Mouse (Mus musculus) embryonic facial prominence, embryonic 15.5 days (tissue): ENCODE data around the gene Nsun3. TPM values are rescaled to one million over a fixed set of nuclear protein-coding genes. Genes with fewer than 3 reads are reported as not detected.

Experiments used
- ATAC-seq: fragments of 200-750 bp; cut with Nextera tagmentation; 2 replicates; pipeline ENCODE4 v1.8.0; 2017; ENCODE audit warnings: low read depth, moderate TSS enrichment; ENCODE audit not compliant: insufficient number of reproducible peaks, low FRiP score, low TSS enrichment
- H3K27ac ChIP-seq: fragments of 300-500 bp; sonication (generic); replicated peaks from 2 replicates; pipeline ENCODE4 v1.5.1; 2015; ENCODE audit warnings: mild to moderate bottlenecking, inconsistent platforms
- H3K27me3 ChIP-seq: fragments of 300-500 bp; sonication (generic); 2 replicates; pipeline ENCODE4 v1.6.1; 2015; ENCODE audit warnings: inconsistent platforms
- H3K36me3 ChIP-seq: fragments of 300-500 bp; sonication (generic); 2 replicates; pipeline ENCODE4 v1.6.1; 2015; ENCODE audit warnings: mild to moderate bottlenecking, inconsistent platforms
- H3K4me1 ChIP-seq: fragments of 300-500 bp; sonication (generic); 2 replicates; pipeline ENCODE4 v1.6.1; 2015; ENCODE audit warnings: inconsistent platforms
- H3K4me2 ChIP-seq: fragments of 300-500 bp; sonication (generic); replicated peaks from 2 replicates; pipeline ENCODE4 v1.6.1; 2015; ENCODE audit warnings: mild to moderate bottlenecking, inconsistent platforms
- H3K4me3 ChIP-seq: fragments of 300-500 bp; sonication (generic); replicated peaks from 2 replicates; pipeline ENCODE4 v1.5.1; 2015; ENCODE audit warnings: mild to moderate bottlenecking, inconsistent platforms
- H3K9ac ChIP-seq: fragments of 300-500 bp; sonication (generic); 2 replicates; pipeline ENCODE4 v1.6.1; 2015; ENCODE audit warnings: inconsistent platforms
- H3K9me3 ChIP-seq: fragments of 300-500 bp; sonication (generic); replicated peaks from 2 replicates; pipeline ENCODE4 v1.6.1; 2016; ENCODE audit warnings: inconsistent platforms
- WGBS: fragments of 180-500 bp; shearing (Covaris S2); methylation state at CpG from one replicate; pipeline ENCODE4 v1.1.7; 2015; 5-methylcytosine and 5-hydroxymethylcytosine counted together
- polyA plus RNA-seq: library from polyadenylated mRNA; unstranded; fragments of >200 nt; fragmentation: Nextera tagmentation; extraction: Ambion mirVana; gene quantifications from 2 replicates; pipeline ENCODE4 v1.2.1, GENCODE M21; 2015

Nsun3 gene
- polyA plus RNA-seq, 1 experiment from 2014 or later = 10.9 TPM

DNA sequence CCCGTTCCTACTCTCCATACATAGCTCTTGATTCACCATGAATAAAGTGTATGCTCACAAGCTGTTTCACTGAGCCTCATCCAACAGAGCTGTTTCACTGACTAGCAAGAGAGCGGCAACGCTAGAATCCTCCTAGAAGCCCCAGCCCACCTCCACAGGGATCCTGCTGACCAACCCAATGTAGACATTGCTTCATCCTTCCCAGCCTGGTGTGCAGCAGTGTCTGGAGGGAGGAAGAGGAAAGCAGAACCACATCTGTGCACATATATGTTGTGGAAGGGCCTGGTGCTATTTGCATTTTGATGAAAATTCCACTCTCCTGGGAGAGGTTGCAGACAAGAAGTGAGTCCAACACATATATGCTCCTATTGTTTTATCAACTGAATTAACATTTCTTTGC is 18.0 kb upstream of the Nsun3 start:
- WGBS = 96% methylated on average over 3 of the region's 3 CpGs
- Histone ChIP-seq H3K27me3 (no peaks in the 10 kb centered on the region), H3K4me1 (no peaks in the 10 kb centered on the region), H3K27ac (no peak overlapping the region), H3K9ac (no peak overlapping the region), H3K4me2 (no peak overlapping the region), H3K9me3 (no peaks in the 10 kb centered on the region), H3K4me3 (no peak overlapping the region), H3K36me3 (peaks cover 18% of the 10 kb centered on the region; the same call in 1 of the 2 replicates)
- ATAC-seq = no peak

DNA sequence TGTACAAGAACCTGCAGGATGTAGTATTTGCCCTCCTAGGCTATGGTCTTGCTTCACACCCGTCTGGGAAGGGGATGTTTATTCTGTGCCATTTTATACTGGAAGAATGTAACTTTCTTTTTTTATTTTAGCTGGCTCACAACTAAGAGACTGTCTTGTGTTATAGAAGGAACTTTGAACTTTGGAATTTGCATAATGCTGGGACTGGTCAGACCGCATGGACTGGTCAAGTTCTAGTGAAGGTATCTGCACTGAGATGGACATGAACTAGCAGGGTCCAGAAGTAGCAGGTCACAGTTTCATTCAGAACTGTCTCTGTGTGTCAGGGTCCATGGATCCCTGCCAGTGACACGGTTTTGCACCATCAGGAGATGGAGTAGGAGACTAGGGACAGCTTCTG is 13.2 kb upstream of the Nsun3 start:
- no peak for ATAC-seq

DNA sequence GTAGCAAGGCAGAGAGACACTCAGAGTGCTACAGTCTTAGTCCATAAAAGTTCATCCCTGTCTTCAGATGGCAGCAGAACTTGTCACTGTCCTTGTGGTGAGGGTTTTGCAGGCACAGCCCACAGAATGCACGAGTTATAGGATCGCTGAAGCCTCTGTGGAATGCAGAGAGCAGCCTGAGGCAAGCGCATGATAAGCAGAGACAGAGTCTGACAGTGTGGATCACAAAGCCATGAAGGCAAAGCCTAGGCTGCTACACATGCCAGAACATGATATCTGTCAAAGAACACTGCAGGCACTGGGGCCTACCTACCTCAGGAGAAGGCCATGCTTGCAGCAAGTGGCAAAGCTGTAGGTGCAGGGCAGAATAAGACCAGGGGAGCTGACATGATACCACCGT is 12.8 kb upstream of the Nsun3 start:
- Histone ChIP-seq H3K9me3 (no peaks in the 10 kb centered on the region), H3K4me1 (no peaks in the 10 kb centered on the region), H3K27me3 (no peaks in the 10 kb centered on the region), H3K9ac (no peak overlapping the region), H3K27ac (no peak overlapping the region), H3K4me3 (no peak overlapping the region), H3K4me2 (no peak overlapping the region), H3K36me3 (peaks cover 17% of the 10 kb centered on the region; the same call in 1 of the 2 replicates)
- ATAC-seq = no peak
- 58% methylated on average over 4 of the region's 4 CpGs for WGBS

More for the DNA sequence above, 13.2 kb upstream of the Nsun3 start:
- H3K9ac ChIP-seq = no peak overlapping the region
- no peak overlapping the region for H3K4me2 ChIP-seq
- H3K4me3 ChIP-seq = no peak overlapping the region
- H3K4me1 ChIP-seq = no peaks in the 10 kb centered on the region
- 77% methylated on average over 3 of the region's 3 CpGs for WGBS
- H3K9me3 ChIP-seq = no peaks in the 10 kb centered on the region
- peaks cover 20% of the 10 kb centered on the region; the same call in 1 of the 2 replicates for H3K36me3 ChIP-seq
- no peak overlapping the region for H3K27ac ChIP-seq
- H3K27me3 ChIP-seq = no peaks in the 10 kb centered on the region

GRCm38 (mm10) chr16:62798808-62799207 is 12.2 kb upstream of the Nsun3 start:
- WGBS = 80% methylated on average over 3 of the region's 3 CpGs
- Histone ChIP-seq H3K4me1 (no peaks in the 10 kb centered on the region), H3K4me3 (no peak overlapping the region), H3K27ac (no peak overlapping the region), H3K27me3 (no peaks in the 10 kb centered on the region), H3K9me3 (no peaks in the 10 kb centered on the region), H3K9ac (no peak overlapping the region), H3K36me3 (peaks cover 14% of the 10 kb centered on the region; the same call in 1 of the 2 replicates), H3K4me2 (no peak overlapping the region)
- no peak for ATAC-seq

GRCm38 (mm10) chr16:62796608-62797007 is 10.0 kb upstream of the Nsun3 start:
- no peak for ATAC-seq
- no peaks in the 10 kb centered on the region for H3K27me3 ChIP-seq
- peaks cover 12% of the 10 kb centered on the region; the same call in 1 of the 2 replicates for H3K36me3 ChIP-seq
- 70% methylated on average over 1 of the region's 1 CpGs for WGBS
- no peak overlapping the region for H3K9ac ChIP-seq
- no peak overlapping the region for H3K27ac ChIP-seq
- no peaks in the 10 kb centered on the region for H3K4me1 ChIP-seq
- no peak overlapping the region for H3K4me3 ChIP-seq
- no peak overlapping the region for H3K4me2 ChIP-seq
- no peaks in the 10 kb centered on the region for H3K9me3 ChIP-seq

- H3K36me3 ChIP-seq = no peaks in the 10 kb centered on the region
- no peak for ATAC-seq
- no peak overlapping the region for H3K4me2 ChIP-seq
- no peaks in the 10 kb centered on the region for H3K9me3 ChIP-seq
- WGBS = 47% methylated on average over 5 of the region's 5 CpGs
- H3K4me1 ChIP-seq = peaks cover 11% of the 10 kb centered on the region
- no peaks in the 10 kb centered on the region for H3K27me3 ChIP-seq
- no peak overlapping the region for H3K4me3 ChIP-seq
- H3K27ac ChIP-seq = no peak overlapping the region
- H3K9ac ChIP-seq = no peak overlapping the region
Measured at GRCm38 (mm10) chr16:62782229-62782628, 4.4 kb downstream of the Nsun3 start.

- no peak overlapping the region for H3K4me2 ChIP-seq
- 27% methylated on average over 10 of the region's 10 CpGs for WGBS
- H3K9ac ChIP-seq = no peak overlapping the region
- H3K9me3 ChIP-seq = no peaks in the 10 kb centered on the region
- no peak overlapping the region for H3K4me3 ChIP-seq
- ATAC-seq = no peak
- no peak overlapping the region for H3K27ac ChIP-seq
- H3K4me1 ChIP-seq = no peaks in the 10 kb centered on the region
- H3K36me3 ChIP-seq = 0 out of 2 replicates have a peak, but pooled peaks cover 2% of the 10 kb centered on the region
- H3K27me3 ChIP-seq = no peaks in the 10 kb centered on the region
Measured at GRCm38 (mm10) chr16:62778282-62778681, 8.3 kb downstream of the Nsun3 start.

DNA sequence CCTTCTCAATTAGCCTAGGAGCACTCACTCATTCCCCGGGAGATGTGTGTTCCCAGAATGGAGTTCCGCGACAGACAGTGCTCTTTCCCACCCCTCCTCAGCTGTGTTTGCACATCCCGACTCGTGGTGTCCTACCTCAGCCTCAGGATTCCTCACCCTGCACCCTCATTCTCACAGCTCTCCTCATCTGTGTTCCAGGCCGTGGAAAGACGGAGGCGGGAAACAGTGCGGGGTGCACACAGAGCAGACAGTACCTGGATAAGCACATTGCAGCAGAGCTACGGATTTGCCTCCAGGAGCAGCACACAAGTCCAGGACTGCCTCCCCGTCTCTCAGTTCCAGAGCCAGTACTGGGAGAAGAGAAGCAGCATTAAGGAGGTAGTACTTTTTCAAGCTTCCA is 10.6 kb downstream of the Nsun3 start:
- no peak overlapping the region for H3K27ac ChIP-seq
- H3K9ac ChIP-seq = no peak overlapping the region
- ATAC-seq = no peak
- no peak overlapping the region for H3K4me2 ChIP-seq
- H3K4me3 ChIP-seq = no peak overlapping the region
- H3K4me1 ChIP-seq = no peaks in the 10 kb centered on the region
- H3K9me3 ChIP-seq = no peaks in the 10 kb centered on the region
- WGBS = 86% methylated on average over 11 of the region's 11 CpGs
- 0 out of 2 replicates have a peak, but pooled peaks cover 2% of the 10 kb centered on the region for H3K36me3 ChIP-seq
- no peaks in the 10 kb centered on the region for H3K27me3 ChIP-seq

GRCm38 (mm10) chr16:62773462-62773861 is 13.2 kb downstream of the Nsun3 start:
- no peak overlapping the region for H3K27ac ChIP-seq
- no peaks in the 10 kb centered on the region for H3K9me3 ChIP-seq
- no peak overlapping the region for H3K4me2 ChIP-seq
- H3K27me3 ChIP-seq = no peaks in the 10 kb centered on the region
- 0 out of 2 replicates have a peak, but pooled peaks cover 2% of the 10 kb centered on the region for H3K36me3 ChIP-seq
- H3K4me3 ChIP-seq = no peak overlapping the region
- ATAC-seq = no peak
- 81% methylated on average over 4 of the region's 4 CpGs for WGBS
- no peak overlapping the region for H3K9ac ChIP-seq
- H3K4me1 ChIP-seq = no peaks in the 10 kb centered on the region

GRCm38 (mm10) chr16:62758340-62758739 is 28.3 kb downstream of the Nsun3 start:
- H3K4me2 ChIP-seq = no peak overlapping the region
- WGBS = 97% methylated on average over 2 of the region's 2 CpGs
- H3K4me3 ChIP-seq = no peak overlapping the region
- no peaks in the 10 kb centered on the region for H3K36me3 ChIP-seq
- no peaks in the 10 kb centered on the region for H3K4me1 ChIP-seq
- 0 out of 2 replicates have a peak, but pooled peaks cover 4% of the 10 kb centered on the region for H3K9me3 ChIP-seq
- no peak overlapping the region for H3K27ac ChIP-seq
- no peak for ATAC-seq
- H3K9ac ChIP-seq = no peak overlapping the region
- no peaks in the 10 kb centered on the region for H3K27me3 ChIP-seq

GRCm38 (mm10) chr16:62755307-62755706 is 31.3 kb downstream of the Nsun3 start:
- Histone ChIP-seq H3K4me1 (no peaks in the 10 kb centered on the region), H3K9ac (no peak overlapping the region), H3K9me3 (0 out of 2 replicates have a peak, but pooled peaks cover 4% of the 10 kb centered on the region), H3K4me3 (no peak overlapping the region), H3K27ac (no peak overlapping the region), H3K36me3 (no peaks in the 10 kb centered on the region), H3K4me2 (no peak overlapping the region), H3K27me3 (no peaks in the 10 kb centered on the region)
- 85% methylated on average over 6 of the region's 6 CpGs for WGBS
- no peak for ATAC-seq

DNA sequence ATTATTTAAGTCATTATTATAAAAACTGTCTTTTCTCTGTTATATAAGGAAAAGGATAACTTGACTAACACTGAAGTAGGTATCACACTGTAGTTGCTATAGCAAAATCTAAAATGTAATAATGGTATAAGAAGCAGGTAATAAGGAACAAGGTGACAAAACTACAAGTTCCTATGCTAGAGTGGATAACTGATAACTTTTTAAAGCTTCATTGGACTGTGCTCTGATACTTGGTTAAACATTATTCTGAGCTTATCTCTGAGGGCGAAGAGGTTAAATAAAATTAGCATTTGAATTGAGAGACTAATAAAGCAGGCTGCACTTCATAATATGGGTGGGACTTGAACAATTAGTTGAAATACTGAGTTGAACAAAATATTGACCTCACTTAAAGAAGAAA is 33.0 kb downstream of the Nsun3 start:
- H3K4me3 ChIP-seq = no peak overlapping the region
- no peak overlapping the region for H3K27ac ChIP-seq
- H3K4me1 ChIP-seq = no peaks in the 10 kb centered on the region
- H3K4me2 ChIP-seq = no peak overlapping the region
- H3K36me3 ChIP-seq = no peaks in the 10 kb centered on the region
- H3K27me3 ChIP-seq = no peaks in the 10 kb centered on the region
- WGBS = 89% methylated on average over 1 of the region's 1 CpGs
- no peak for ATAC-seq
- H3K9ac ChIP-seq = no peak overlapping the region
- H3K9me3 ChIP-seq = 0 out of 2 replicates have a peak, but pooled peaks cover 4% of the 10 kb centered on the region
